Mouse (Mus musculus) layer of hippocampus, adult 2 months (tissue): ENCODE data around the gene Jph3. TPM values are rescaled to one million over a fixed set of nuclear protein-coding genes. Genes with fewer than 3 reads are reported as not detected.

ENCODE experiments used
- DNase-seq, 2 experiments: peaks; one replicate each; pipeline ENCODE4 v3.0.0; 2022; ENCODE audit warnings: low spot score in 2 of 2
- H3K27ac ChIP-seq: fragments of 200-600 bp; 2 replicates; pipeline ENCODE4 v1.8.1; 2022
- H3K4me3 ChIP-seq: fragments of 200-600 bp; 2 replicates; pipeline ENCODE4 v1.8.1; 2022; ENCODE audit warnings: mild to moderate bottlenecking
- CTCF ChIP-seq: fragments of 200-600 bp; conservative IDR thresholded peaks from 2 replicates; pipeline ENCODE4 v1.8.1; 2022; ENCODE audit warnings: antibody characterized with exemption, mild to moderate bottlenecking, moderate library complexity
- long read RNA-seq, 2 experiments: library from polyadenylated mRNA; stranded (forward); transcript quantifications; one replicate each; pipeline ENCODE4 v2.0.0; 2021; ENCODE audit warnings: borderline mapping rate in 2 of 2
- total RNA-seq, 2 experiments: library from RNA; stranded (reverse); gene quantifications; 2 replicates each; pipeline ENCODE4 v1.2.3; 2021

Gene Jph3
- 100 to 1,000 TPM; 318 to 346 TPM for total RNA-seq
- long read RNA-seq, experiment 1, transcript Jph3-201 (5 exons, 3,637 nt): major isoform, 90 of 149 reads
- long read RNA-seq, experiment 1, partial matches to known transcripts: 28 of 149 reads
- long read RNA-seq, experiment 1, other reads (novel, unspliced or antisense): 29 of 149 reads
- long read RNA-seq, experiment 2, transcript Jph3-201 (5 exons, 3,637 nt): major isoform, 106 of 191 reads
- long read RNA-seq, experiment 2, partial matches to known transcripts: 77 of 191 reads
- long read RNA-seq, experiment 2, other reads (novel, unspliced or antisense): 7 of 191 reads

DNA sequence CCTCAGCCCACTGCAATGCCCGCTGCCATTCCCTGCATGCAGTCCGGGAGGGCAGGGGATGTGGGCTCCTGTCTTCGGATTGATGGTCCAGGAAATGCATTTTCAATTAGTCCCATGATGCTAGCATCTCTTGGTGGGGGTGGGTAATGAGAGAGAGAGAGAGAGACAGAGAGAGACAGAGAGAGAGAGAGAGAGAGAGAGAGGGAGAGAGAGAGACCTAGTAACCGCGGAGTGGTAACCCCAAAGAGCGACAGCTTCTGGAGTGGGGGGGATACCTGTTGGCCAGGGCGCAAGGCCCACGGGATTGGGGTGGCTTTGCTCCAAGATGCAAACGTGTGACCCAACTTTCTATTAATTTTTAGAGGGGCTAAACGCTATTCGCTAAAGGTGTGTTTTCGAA is at the start of gene Jph3:
Jph3 (plus strand) TSS at position 301 of the 400 bp plus-strand sequence.
- Histone ChIP-seq H3K4me3 (peak within 1 kb of the TSS; percentile 79), H3K27ac (peak within 1 kb of the TSS; percentile 98)
- no peak for DNase-seq
- no peak for TF ChIP-seq CTCF

DNA sequence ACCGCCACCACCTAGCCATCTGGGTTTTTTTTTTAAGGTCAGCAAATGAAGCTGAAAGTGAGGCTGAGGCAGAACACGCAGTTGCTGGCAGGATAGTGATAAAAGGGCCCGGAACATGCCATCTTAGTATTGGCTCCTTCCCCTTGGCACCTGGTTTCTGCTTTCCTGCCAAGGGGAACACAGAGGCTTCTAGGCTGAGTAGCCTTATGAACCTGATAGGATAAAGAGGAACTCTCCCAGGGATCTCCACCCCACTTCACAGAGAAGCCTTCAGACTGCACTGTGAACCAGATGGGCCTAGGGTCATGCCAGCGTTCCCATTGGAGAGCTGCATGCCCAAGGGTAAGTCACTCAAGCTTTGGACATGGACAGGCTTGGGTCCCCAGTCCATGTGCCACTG is 48.5 kb upstream of the Jph3 start:
- TF ChIP-seq CTCF: no peak
- no peak for DNase-seq
- Histone ChIP-seq H3K4me3 (no peak overlapping the region), H3K27ac (no peak overlapping the region)

DNA sequence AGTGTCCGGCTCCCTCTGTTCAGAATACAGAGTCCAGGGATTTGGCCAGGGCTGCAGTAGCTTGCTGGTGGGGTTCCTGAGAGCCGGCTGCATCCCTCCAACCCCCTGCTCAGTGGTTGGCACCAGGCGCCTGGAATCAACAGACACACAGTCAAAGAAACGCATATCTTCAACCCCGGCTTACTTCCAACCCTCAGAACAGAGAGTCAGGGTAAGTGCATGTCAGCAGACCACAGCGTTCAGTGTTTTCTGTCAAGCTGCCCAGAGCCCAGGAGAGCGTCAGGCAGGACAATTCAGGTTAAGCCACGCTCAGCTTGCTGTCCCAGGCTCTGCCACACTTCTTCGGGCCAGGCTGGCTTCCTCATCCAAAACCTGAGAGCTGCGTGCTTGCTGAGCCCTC is 48.0 kb upstream of the Jph3 start:
- no peak for TF ChIP-seq CTCF
- no peak overlapping the region for H3K27ac ChIP-seq
- DNase-seq: no peak

DNA sequence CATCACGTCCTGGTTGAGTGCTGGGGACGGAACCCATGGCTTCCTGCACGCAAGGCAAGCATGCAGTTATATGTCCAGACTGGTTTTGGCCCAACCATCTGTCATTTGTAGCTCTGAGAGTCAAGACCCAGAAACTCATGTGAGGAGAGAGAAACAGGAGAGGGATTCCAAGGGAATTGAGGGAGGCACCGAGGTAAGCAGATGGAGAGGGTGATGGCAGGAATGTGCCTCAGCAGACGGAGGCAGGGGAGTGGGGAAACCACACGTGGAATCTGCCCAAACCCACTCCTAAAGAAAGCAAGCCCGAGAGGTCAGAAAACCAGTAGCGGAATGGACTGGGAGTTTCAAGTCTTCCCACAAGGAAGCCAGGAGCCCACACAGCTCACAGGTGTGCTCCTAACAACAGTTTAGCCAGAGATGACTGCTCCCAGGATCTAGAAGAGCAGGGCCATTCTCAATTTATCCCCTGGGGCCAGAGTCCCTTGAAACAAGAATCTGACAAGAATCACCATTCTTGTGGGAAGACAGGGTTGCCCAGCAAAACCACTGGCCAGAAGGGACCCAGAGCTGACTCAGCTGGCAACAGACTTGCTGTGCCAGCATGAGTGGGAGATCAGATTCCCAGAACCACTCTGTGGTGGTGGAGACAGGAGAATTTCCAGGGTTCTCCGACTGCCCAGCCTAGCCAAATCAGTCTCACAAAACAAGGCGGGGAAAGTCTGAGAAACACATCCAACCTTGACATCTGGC is 46.2 kb upstream of the Jph3 start:
- no peak for DNase-seq
- Histone ChIP-seq H3K4me3 (no peak overlapping the region), H3K27ac (no peak overlapping the region)
- no peak for TF ChIP-seq CTCF

More for the DNA sequence above, 48.0 kb upstream of the Jph3 start:
- no peak overlapping the region for H3K4me3 ChIP-seq

DNA sequence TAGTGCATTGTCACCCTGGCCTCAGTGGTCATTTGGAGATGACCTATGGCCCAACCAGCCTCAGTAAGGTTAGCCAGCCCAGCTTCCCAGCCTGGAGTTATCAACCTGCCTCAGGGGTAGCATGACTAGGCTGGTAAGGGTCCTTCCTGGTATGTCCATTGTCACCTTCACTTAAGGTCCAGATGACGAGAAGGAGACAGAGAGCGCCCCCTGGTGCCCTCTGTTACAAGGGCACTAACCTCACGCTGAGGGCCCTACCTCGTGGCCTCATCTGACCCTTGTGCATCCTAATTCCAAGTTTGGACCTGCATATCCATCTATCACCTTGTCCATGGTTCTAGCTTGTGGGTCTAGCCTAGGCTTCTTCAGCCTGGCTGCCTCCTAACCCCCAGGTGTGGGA is 44.0 kb upstream of the Jph3 start:
- DNase-seq: peak in 1 of 2 experiments; percentile 39
- Histone ChIP-seq H3K27ac (no peak overlapping the region), H3K4me3 (no peak overlapping the region)
- peak; percentile 88 for TF ChIP-seq CTCF

DNA sequence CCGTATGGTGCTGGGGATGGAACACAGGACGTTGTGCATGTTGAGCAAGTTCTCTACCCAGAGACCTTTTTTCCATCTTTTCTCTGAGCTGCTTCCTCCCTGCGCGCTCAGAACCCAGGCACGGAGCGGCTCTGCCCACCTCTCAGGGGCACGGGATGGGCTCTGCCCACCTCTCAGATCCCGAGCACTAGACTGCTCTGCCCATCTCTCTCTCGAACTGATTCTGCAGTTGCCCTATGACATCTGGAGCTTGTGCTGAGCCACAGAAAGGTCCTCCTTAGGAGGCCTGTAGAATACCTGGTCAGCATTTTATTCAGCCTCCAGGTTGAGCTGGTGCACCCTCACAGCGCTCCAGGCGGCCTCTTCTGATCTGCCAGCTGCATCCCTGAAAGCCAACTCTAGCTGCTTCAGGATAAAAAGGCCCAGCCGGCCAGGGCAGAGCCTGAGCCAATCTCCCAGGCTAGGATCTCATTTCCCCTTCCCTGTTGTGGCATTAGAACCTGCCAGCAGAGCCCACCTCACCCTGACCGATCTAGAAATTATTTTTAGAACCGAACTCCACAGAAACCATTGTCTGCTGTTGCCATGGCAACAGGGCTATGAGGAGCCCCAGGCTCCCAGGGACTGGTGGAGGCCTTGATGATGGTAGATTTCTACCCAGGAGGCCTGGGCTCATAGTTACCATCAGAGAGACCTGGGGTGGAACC is 41.8 kb upstream of the Jph3 start:
- DNase-seq: peak; percentile 64 to 72
- peak overlapping the region; percentile 24; the same call in 1 of the 2 replicates for H3K4me3 ChIP-seq
- H3K27ac ChIP-seq: peak overlapping the region; percentile 92
- TF ChIP-seq CTCF: peak; percentile 40

DNA sequence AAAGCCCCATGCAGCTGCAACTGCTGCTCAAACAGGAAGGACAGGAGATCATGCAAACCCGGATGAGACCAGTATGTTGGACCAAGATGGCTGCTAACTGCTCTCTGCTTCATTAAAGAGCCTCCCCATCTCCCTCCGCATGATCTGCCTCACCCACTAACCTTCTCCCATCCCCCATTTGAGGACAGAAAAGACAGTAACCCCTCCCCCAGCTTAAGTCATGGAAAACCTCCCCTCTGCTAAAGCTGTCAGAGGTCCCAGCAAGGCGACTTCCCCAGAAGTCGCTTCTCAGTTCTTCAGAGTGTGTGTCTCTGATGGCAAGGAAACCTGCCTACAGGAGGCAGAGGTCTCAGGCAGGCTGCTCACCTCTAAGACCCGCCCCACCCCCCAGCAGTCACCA is 40.9 kb upstream of the Jph3 start:
- no peak overlapping the region for H3K4me3 ChIP-seq
- no peak for DNase-seq
- H3K27ac ChIP-seq: peak overlapping the region; percentile 92
- TF ChIP-seq CTCF: no peak

DNA sequence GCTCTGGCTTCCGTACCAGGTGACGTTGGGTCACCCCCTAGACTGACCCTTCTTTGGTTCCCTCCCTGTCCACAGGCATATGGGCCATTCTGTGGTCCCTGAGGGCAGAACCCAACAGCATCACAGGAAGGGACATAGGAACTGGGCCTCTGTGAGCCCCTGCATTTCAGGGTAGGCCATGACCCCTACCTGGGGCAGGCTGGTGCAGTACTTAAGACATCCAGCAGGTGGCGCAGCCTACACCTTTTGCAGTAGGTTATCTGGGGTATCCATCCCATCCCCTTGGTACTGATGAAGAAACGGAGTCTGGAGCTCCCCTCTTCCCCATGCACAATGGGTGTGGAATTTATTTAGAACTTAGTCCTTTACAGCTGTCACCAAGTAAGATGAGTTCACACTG is 35.0 kb upstream of the Jph3 start:
- Histone ChIP-seq H3K4me3 (no peak overlapping the region), H3K27ac (no peak overlapping the region)
- TF ChIP-seq CTCF: peak; percentile 99
- peak in 1 of 2 experiments; percentile 62 for DNase-seq

DNA sequence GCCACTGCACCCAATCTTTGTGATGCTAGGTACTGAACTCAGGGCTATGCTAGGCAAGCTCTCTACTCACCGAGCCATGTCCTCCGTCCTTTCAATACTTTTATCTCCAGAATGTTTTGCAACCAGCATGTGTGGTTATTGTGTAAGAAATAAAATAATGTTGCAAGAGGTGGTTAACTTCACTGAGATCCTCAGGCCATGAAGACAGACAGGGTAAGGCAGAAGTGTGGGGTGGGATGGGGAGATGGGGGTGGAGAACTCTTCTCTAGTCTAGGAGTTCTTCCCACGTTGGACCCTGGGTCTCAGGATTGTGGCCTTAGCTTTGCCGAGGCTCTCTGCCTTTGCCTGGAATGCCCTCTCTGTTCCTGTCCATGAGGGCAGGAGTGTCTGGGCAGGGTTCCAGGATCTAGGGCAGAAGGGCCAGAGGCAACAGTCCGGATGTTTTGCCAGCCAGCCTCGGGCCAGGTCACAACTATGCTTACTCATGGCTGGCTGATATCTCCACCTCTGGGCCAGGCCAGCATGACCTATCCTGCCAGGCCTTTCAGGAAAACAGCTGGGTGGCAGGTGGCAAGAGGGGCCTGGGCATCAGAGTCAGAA is 33.7 kb upstream of the Jph3 start:
- DNase-seq: no peak
- TF ChIP-seq CTCF: no peak
- Histone ChIP-seq H3K4me3 (no peak overlapping the region), H3K27ac (no peak overlapping the region)

DNA sequence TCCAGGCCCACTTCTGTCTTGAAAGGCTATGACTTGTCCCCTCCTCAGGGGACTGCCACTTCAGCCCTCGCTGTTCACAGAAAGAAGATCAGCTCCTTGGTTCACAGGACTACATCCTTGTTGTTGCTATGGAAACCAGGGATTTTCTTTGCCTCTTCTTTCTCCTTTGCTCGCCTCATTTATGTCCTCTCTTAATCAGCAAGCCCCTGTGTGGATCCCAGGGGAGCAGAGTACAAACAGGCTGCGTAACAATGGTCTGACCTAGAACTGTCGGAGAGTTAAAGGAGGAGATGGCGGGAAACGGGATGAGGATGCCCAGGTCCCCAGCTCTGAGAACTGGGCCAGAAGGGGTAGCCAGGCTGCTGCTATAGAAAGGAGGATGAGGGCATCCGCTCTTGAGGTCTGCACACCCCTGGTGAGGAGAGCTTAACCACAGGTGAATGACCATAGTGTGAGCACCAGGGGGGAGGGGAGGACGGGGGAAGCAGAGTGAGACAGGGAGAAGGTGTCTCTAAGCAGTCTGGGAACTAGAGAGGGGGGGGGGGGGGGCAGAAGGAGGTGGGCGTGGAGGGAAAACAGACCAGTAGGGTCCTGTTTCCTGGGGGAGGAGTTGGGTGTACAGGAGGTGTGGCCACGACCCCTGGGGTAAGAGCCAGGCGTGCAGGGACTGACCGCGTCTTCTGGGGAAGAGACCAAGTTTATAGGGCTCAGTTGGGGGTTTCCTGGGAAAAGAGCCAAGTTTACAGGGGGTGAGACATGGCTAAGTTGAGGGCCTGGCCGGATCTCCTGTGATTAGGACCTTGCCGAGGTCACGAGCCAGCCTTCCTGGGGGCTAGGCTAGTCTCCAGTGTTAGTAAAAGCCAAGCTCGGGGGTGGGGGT is 31.4 kb upstream of the Jph3 start:
- DNase-seq: no peak
- no peak for TF ChIP-seq CTCF
- Histone ChIP-seq H3K4me3 (no peak overlapping the region), H3K27ac (peak overlapping the region; percentile 60)

DNA sequence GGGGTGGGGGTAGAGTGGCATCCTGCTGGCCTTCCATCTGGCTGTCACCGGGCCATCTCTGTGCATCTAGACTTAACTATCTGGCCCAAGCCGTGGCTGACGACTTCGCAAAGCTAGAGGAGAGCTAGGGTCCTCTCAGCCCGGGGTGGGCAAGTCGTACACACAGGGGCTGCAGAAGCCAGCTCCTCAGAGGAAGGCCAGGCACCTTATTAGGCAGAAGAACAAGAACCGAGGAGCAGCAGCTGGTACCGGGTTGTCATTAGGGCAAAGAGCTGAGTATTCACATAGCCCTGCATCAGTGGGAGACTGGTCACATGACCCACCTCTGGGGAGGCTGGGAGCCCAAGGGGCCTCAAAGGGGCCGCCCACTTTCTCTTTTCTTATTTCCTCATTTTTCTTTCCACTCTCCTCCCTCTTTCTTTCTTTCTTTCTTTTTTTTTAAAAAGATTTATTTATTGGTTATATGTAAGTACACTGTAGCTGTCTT is 30.8 kb upstream of the Jph3 start:
- no peak for TF ChIP-seq CTCF
- DNase-seq: no peak
- H3K27ac ChIP-seq: no peak overlapping the region
- no peak overlapping the region for H3K4me3 ChIP-seq

DNA sequence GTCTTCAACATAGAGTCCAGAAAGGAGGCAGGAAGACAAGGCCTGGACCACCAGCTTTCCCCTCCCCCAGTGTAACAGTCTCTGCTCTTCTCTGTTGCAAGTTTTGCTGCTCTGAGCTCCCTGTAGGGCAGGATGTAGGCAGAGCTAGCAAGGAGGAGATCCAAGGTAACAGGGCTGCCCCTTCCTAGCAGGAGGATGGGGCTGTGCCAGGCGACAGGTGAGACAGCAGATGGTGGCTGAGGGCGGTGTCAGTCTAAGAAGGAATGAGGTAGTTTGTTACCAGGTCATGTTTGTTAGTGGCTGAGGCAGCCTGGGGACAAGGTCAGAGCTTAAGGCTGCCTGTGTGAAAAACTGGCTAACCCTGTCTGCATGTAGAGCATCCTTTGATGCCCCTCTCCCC is 29.5 kb upstream of the Jph3 start:
- H3K27ac ChIP-seq: no peak overlapping the region
- no peak overlapping the region for H3K4me3 ChIP-seq
- no peak for DNase-seq
- TF ChIP-seq CTCF: no peak
